Mouse (Mus musculus) CD4-positive, CD25-positive, alpha-beta regulatory T cell, adult 4 months (primary cell): Measurements from ENCODE around the gene Mrpl4. TPM values are rescaled to one million over a fixed set of nuclear protein-coding genes. Genes with fewer than 3 reads are reported as not detected.
"Not testable (repeated sequence)": the region's sequence is repeated elsewhere in the genome, so short reads cannot be mapped to it uniquely, and the experiment has no call there.

ENCODE experiments used
- ATAC-seq: one replicate; pipeline ENCODE4 v1.8.0; 2017
- polyA plus RNA-seq, 2 experiments: library from polyadenylated mRNA; unstranded; fragments of 100-300 nt; shearing (Covaris generic); gene quantifications; one replicate each; pipeline ENCODE4 v1.2.1; 2017

Mrpl4 gene
- polyA plus RNA-seq, 2 experiments from 2014 or later, result 94.9 to 122 TPM

GRCm38 (mm10) chr9:20986952-20987686, 15.4 kb upstream of the Mrpl4 start:
- no peak for ATAC-seq

GRCm38 (mm10) chr9:20987953-20988352, 14.6 kb upstream of the Mrpl4 start:
- ATAC-seq, result no peak

GRCm38 (mm10) chr9:20990861-20991260, 11.7 kb upstream of the Mrpl4 start:
- no peak for ATAC-seq

GRCm38 (mm10) chr9:20991587-20991986, 11.0 kb upstream of the Mrpl4 start:
- no peak for ATAC-seq

GRCm38 (mm10) chr9:20993165-20993898, 9.2 kb upstream of the Mrpl4 start:
- no peak for ATAC-seq

GRCm38 (mm10) chr9:20995069-20995468, 7.5 kb upstream of the Mrpl4 start:
- ATAC-seq, result no peak

GRCm38 (mm10) chr9:20997065-20997464, 5.5 kb upstream of the Mrpl4 start:
- ATAC-seq, result no peak

- ATAC-seq, result peak; percentile 15
Observed at GRCm38 (mm10) chr9:20998337-20998736, 4.2 kb upstream of the Mrpl4 start.

- no peak for ATAC-seq
Observed at GRCm38 (mm10) chr9:21000811-21001210, 1.7 kb upstream of the Mrpl4 start.

- ATAC-seq, result no peak
Observed at GRCm38 (mm10) chr9:21001651-21002200, 812 bp upstream of the Mrpl4 start.

- ATAC-seq, result no peak
Observed at GRCm38 (mm10) chr9:21002270-21002626, 290 bp upstream of the Mrpl4 start.

- ATAC-seq, result no peak
Observed at GRCm38 (mm10) chr9:21007313-21007952, 4.9 kb downstream of the Mrpl4 start.

GRCm38 (mm10) chr9:21008007-21008406, 5.5 kb downstream of the Mrpl4 start:
- ATAC-seq, result no peak

- no peak for ATAC-seq
Observed at GRCm38 (mm10) chr9:21010362-21010761, 7.8 kb downstream of the Mrpl4 start.

GRCm38 (mm10) chr9:21010939-21011541, 8.5 kb downstream of the Mrpl4 start:
- not testable (repeated sequence) for ATAC-seq

GRCm38 (mm10) chr9:21011846-21012312, 9.3 kb downstream of the Mrpl4 start:
- ATAC-seq, result no peak

- no peak for ATAC-seq
Observed at GRCm38 (mm10) chr9:21012368-21012767, 9.8 kb downstream of the Mrpl4 start.

- peak; percentile 43 for ATAC-seq
Observed at GRCm38 (mm10) chr9:21014691-21015570, 12.4 kb downstream of the Mrpl4 start.

GRCm38 (mm10) chr9:21015571-21016130, 13.1 kb downstream of the Mrpl4 start, which contains the start of gene Icam1:
Icam1 (plus strand) TSS chr9:21015985.
- ATAC-seq, result peak; percentile 74

- ATAC-seq, result peak; percentile 37
Observed at GRCm38 (mm10) chr9:21016331-21017176, 14.0 kb downstream of the Mrpl4 start.
